Mouse (Mus musculus) liver, postnatal 0 days (tissue): Measurements from ENCODE around the gene Nyap2. TPM values are rescaled to one million over a fixed set of nuclear protein-coding genes. Genes with fewer than 3 reads are reported as not detected.

Experiments used
- ATAC-seq: fragments of 200-750 bp; cut with Nextera tagmentation; 2 replicates; pipeline ENCODE4 v1.8.0; 2017; ENCODE audit warnings: mild to moderate bottlenecking, moderate library complexity
- DNase-seq: peaks from one replicate; pipeline ENCODE4 v3.0.0-alpha.2; 2016
- H3K27ac ChIP-seq: fragments of 300-500 bp; sonication (generic); 2 replicates; pipeline ENCODE4 v1.5.1; 2014; ENCODE audit warnings: antibody characterized with exemption, moderate library complexity, mild to moderate bottlenecking, low read depth
- H3K27me3 ChIP-seq: fragments of 300-500 bp; sonication (generic); 2 replicates; pipeline ENCODE4 v1.6.1; 2014; ENCODE audit warnings: low read length, control low read depth, mixed read lengths; ENCODE audit not compliant: insufficient read depth
- H3K36me3 ChIP-seq: fragments of 300-500 bp; sonication (generic); replicated peaks from 2 replicates; pipeline ENCODE4 v1.6.1; 2014; ENCODE audit warnings: mild to moderate bottlenecking, control low read depth, low read length, moderate library complexity, mixed read lengths; ENCODE audit not compliant: insufficient read depth
- H3K4me1 ChIP-seq: fragments of 300-500 bp; sonication (generic); 2 replicates; pipeline ENCODE4 v1.6.1; 2014; ENCODE audit warnings: antibody characterized with exemption, mild to moderate bottlenecking, control low read depth; ENCODE audit not compliant: insufficient read depth
- H3K4me2 ChIP-seq: fragments of 300-500 bp; sonication (generic); 2 replicates; pipeline ENCODE4 v1.6.1; 2014; ENCODE audit warnings: low read depth, mild to moderate bottlenecking, low read length, moderate library complexity, mixed read lengths
- H3K4me3 ChIP-seq: fragments of 300-500 bp; sonication (generic); 2 replicates; pipeline ENCODE4 v1.5.1; 2014; ENCODE audit warnings: low read depth, low read length
- H3K9ac ChIP-seq: fragments of 300-500 bp; sonication (generic); replicated peaks from 2 replicates; pipeline ENCODE4 v1.6.1; 2014; ENCODE audit warnings: mild to moderate bottlenecking, moderate library complexity
- H3K9me3 ChIP-seq: fragments of 300-500 bp; sonication (generic); 2 replicates; pipeline ENCODE4 v1.6.1; 2016; ENCODE audit warnings: mild to moderate bottlenecking, control low read depth, low read length, mixed read lengths
- CTCF ChIP-seq: sonication (generic); IDR thresholded peaks from 2 replicates; pipeline ENCODE4 v1.5.1; 2016; ENCODE audit warnings: antibody characterized with exemption, low read depth
- EP300 ChIP-seq: IDR thresholded peaks from 2 replicates; pipeline ENCODE4 v1.6.1; 2016; ENCODE audit warnings: antibody characterized with exemption, low read depth, mild to moderate bottlenecking
- WGBS: fragments of 180-500 bp; shearing (Covaris S2); extraction: QIAGEN DNeasy Blood & Tissue Kit; methylation state at CpG from one replicate; pipeline ENCODE4 v1.1.7; 2014; ENCODE audit not compliant: insufficient replicate concordance; 5-methylcytosine and 5-hydroxymethylcytosine counted together
- polyA plus RNA-seq: library from polyadenylated mRNA; unstranded; fragments of >200 nt; fragmentation: Nextera tagmentation; extraction: Ambion mirVana; gene quantifications from 2 replicates; pipeline ENCODE4 v1.2.1, GENCODE M21; 2015

Nyap2 gene
- polyA plus RNA-seq, 1 experiment from 2014 or later = not detected

DNA sequence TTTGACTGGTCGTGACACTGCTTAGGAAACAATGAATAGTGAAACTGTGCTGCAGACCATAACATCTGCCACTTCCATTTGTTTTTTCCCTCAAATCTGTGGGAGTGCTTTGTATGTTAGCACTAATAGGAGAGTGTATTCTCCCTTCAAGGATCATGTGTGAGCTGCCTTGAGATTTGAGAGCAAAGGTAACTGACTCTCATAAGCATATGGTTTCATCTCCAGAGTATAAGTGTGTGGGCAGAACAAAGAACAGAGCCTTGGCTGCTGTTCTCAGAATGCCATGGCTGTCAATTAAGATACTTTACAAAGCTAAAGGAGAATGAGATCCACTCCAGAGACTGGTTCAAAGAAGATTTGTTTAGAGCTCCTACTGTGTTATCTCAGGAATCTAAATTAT is 96.6 kb downstream of the Nyap2 start:
- Histone ChIP-seq H3K27me3 (no peaks in the 10 kb centered on the region), H3K9ac (no peak overlapping the region), H3K4me1 (no peaks in the 10 kb centered on the region), H3K4me3 (no peak overlapping the region), H3K27ac (no peak overlapping the region), H3K9me3 (no peaks in the 10 kb centered on the region), H3K4me2 (no peak overlapping the region), H3K36me3 (no peaks in the 10 kb centered on the region)
- DNase-seq (no peak), ATAC-seq (no peak)
- WGBS = 71% methylated on average over 1 of the region's 1 CpGs
- TF ChIP-seq CTCF (no peak), EP300 (no peak)

DNA sequence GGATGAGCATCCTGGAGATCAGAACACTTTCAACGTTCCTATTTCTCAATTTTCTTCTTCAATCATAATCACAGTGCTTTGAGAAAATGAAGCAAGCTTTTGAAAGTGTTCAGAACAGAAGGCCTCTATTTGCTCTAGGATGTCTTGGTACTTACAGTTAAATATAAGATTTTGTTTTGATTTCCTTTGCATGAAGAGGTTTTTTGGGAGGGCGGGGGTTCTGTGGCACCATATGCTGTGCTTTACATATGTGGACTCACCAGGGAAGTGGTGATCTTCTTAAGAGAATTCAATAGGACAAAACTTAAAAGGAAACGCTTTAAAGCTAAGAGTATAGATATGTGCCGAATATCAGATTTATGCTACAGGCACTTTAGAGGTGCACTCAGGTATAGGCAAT is 103.0 kb downstream of the Nyap2 start:
- no peak overlapping the region for H3K9ac ChIP-seq
- H3K27ac ChIP-seq = no peak overlapping the region
- no peak overlapping the region for H3K4me2 ChIP-seq
- DNase-seq (no peak), ATAC-seq (no peak)
- no peaks in the 10 kb centered on the region for H3K36me3 ChIP-seq
- WGBS = 83% methylated on average over 4 of the region's 4 CpGs
- H3K4me3 ChIP-seq = no peak overlapping the region
- TF ChIP-seq EP300 (no peak), CTCF (no peak)
- H3K4me1 ChIP-seq = no peaks in the 10 kb centered on the region
- H3K9me3 ChIP-seq = no peaks in the 10 kb centered on the region
- no peaks in the 10 kb centered on the region for H3K27me3 ChIP-seq

- ATAC-seq = no peak
These were observed 103.9 kb downstream of the Nyap2 start for GRCm38 (mm10) chr1:81180686-81181085.

GRCm38 (mm10) chr1:81209536-81209935 is 132.8 kb downstream of the Nyap2 start:
- H3K9ac ChIP-seq = no peak overlapping the region
- no peaks in the 10 kb centered on the region for H3K9me3 ChIP-seq
- H3K27ac ChIP-seq = no peak overlapping the region
- no peak overlapping the region for H3K4me3 ChIP-seq
- no peak overlapping the region for H3K4me2 ChIP-seq
- H3K4me1 ChIP-seq = no peaks in the 10 kb centered on the region
- WGBS = 80% methylated on average over 2 of the region's 2 CpGs
- TF ChIP-seq EP300 = no peak
- no peak for TF ChIP-seq CTCF
- no peak for ATAC-seq
- no peaks in the 10 kb centered on the region for H3K36me3 ChIP-seq
- DNase-seq = no peak
- H3K27me3 ChIP-seq = no peaks in the 10 kb centered on the region

More at GRCm38 (mm10) chr1:81180686-81181085, 103.9 kb downstream of the Nyap2 start:
- 64% methylated on average over 3 of the region's 3 CpGs for WGBS
- Histone ChIP-seq H3K4me2 (no peak overlapping the region), H3K27me3 (no peaks in the 10 kb centered on the region), H3K9me3 (no peaks in the 10 kb centered on the region), H3K4me3 (no peak overlapping the region), H3K4me1 (no peaks in the 10 kb centered on the region), H3K9ac (no peak overlapping the region), H3K27ac (no peak overlapping the region), H3K36me3 (no peaks in the 10 kb centered on the region)
- DNase-seq = no peak
- no peak for TF ChIP-seq EP300
- TF ChIP-seq CTCF = no peak

- Histone ChIP-seq H3K4me3 (no peak overlapping the region), H3K4me2 (no peak overlapping the region), H3K9me3 (no peaks in the 10 kb centered on the region), H3K36me3 (no peaks in the 10 kb centered on the region), H3K4me1 (no peaks in the 10 kb centered on the region), H3K9ac (no peak overlapping the region), H3K27ac (no peak overlapping the region), H3K27me3 (no peaks in the 10 kb centered on the region)
- ATAC-seq (no peak), DNase-seq (no peak)
- 63% methylated on average over 4 of the region's 4 CpGs for WGBS
- TF ChIP-seq EP300 (no peak), CTCF (no peak)
These were observed 134.7 kb downstream of the Nyap2 start for GRCm38 (mm10) chr1:81211491-81211890.

DNA sequence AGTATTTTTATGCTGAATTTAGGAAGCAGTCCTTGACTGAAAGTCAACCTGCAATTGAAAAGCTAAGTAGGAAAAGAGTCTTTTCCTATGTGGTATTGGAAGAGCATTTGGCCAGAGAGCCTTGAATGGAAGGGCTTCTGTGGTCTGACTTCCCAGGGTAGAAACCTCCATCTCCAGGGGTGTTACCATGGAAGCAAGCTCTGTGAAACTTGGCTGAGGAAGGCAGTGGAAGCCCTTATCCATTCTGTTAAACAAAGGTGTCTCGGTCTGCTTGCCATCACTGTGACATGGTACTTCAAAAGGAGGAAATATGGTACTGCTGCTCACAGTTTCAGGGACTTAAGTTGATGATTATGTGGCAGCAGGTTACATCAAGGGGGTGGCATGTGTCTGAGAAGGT is 143.0 kb downstream of the Nyap2 start:
- no peak for DNase-seq

More for the DNA sequence above, 143.0 kb downstream of the Nyap2 start:
- no peak overlapping the region for H3K9ac ChIP-seq
- H3K4me3 ChIP-seq = no peak overlapping the region
- no peak overlapping the region for H3K27ac ChIP-seq
- H3K4me1 ChIP-seq = no peaks in the 10 kb centered on the region
- H3K36me3 ChIP-seq = no peaks in the 10 kb centered on the region
- H3K9me3 ChIP-seq = no peaks in the 10 kb centered on the region
- 73% methylated on average over 1 of the region's 1 CpGs for WGBS
- no peak for TF ChIP-seq EP300
- TF ChIP-seq CTCF = no peak
- no peak overlapping the region for H3K4me2 ChIP-seq
- ATAC-seq = no peak
- no peaks in the 10 kb centered on the region for H3K27me3 ChIP-seq
